Mouse (Mus musculus) embryonic facial prominence, embryonic 12.5 days (tissue): ENCODE measurements around the gene Cd3d. TPM values are rescaled to one million over a fixed set of nuclear protein-coding genes. Genes with fewer than 3 reads are reported as not detected.

Experiments used
- ATAC-seq: fragments of 200-750 bp; cut with Nextera tagmentation; 2 replicates; pipeline ENCODE4 v1.8.0; 2017; ENCODE audit not compliant: insufficient number of reproducible peaks, insufficient read depth, low FRiP score, low TSS enrichment
- H3K27ac ChIP-seq: fragments of 300-500 bp; sonication (generic); 2 replicates; pipeline ENCODE4 v1.5.1; 2016; ENCODE audit warnings: mild to moderate bottlenecking
- H3K27me3 ChIP-seq: fragments of 300-500 bp; sonication (generic); 2 replicates; pipeline ENCODE4 v1.6.1; 2016; ENCODE audit warnings: mild to moderate bottlenecking, moderate library complexity
- H3K36me3 ChIP-seq: fragments of 300-500 bp; sonication (generic); 2 replicates; pipeline ENCODE4 v1.6.1; 2016; ENCODE audit warnings: mild to moderate bottlenecking
- H3K4me1 ChIP-seq: fragments of 300-500 bp; sonication (generic); 2 replicates; pipeline ENCODE4 v1.6.1; 2016
- H3K4me2 ChIP-seq: fragments of 300-500 bp; sonication (generic); replicated peaks from 2 replicates; pipeline ENCODE4 v1.6.1; 2016; ENCODE audit warnings: mild to moderate bottlenecking, moderate library complexity
- H3K4me3 ChIP-seq: fragments of 300-500 bp; sonication (generic); 2 replicates; pipeline ENCODE4 v1.5.1; 2016; ENCODE audit warnings: mild to moderate bottlenecking
- H3K9ac ChIP-seq: fragments of 300-500 bp; sonication (generic); 2 replicates; pipeline ENCODE4 v1.6.1; 2016; ENCODE audit warnings: mild to moderate bottlenecking, moderate library complexity
- H3K9me3 ChIP-seq: fragments of 300-500 bp; sonication (generic); 2 replicates; pipeline ENCODE4 v1.6.1; 2016; ENCODE audit warnings: mild to moderate bottlenecking, moderate library complexity
- WGBS: fragments of 180-500 bp; shearing (Covaris S2); methylation state at CpG from one replicate; pipeline ENCODE4 v1.1.7; 2016; 5-methylcytosine and 5-hydroxymethylcytosine counted together
- polyA plus RNA-seq: library from polyadenylated mRNA; unstranded; fragments of >200 nt; fragmentation: Nextera tagmentation; extraction: Ambion mirVana; gene quantifications from 2 replicates; pipeline ENCODE4 v1.2.1, GENCODE M21; 2016

Gene Cd3d
- polyA plus RNA-seq, 1 experiment from 2014 or later, result not detected

- no peak for ATAC-seq
- no peak overlapping the region for H3K27ac ChIP-seq
- H3K9me3 ChIP-seq, result no peaks in the 10 kb centered on the region
- WGBS, result 77% methylated on average over 7 of the region's 7 CpGs
- H3K4me1 ChIP-seq, result no peaks in the 10 kb centered on the region
- H3K4me3 ChIP-seq, result no peak overlapping the region
- no peaks in the 10 kb centered on the region for H3K27me3 ChIP-seq
- no peak overlapping the region for H3K4me2 ChIP-seq
- H3K36me3 ChIP-seq, result no peaks in the 10 kb centered on the region
- H3K9ac ChIP-seq, result no peak overlapping the region
Observed at GRCm38 (mm10) chr9:44979806-44980205, 1.8 kb upstream of the Cd3d start.

DNA sequence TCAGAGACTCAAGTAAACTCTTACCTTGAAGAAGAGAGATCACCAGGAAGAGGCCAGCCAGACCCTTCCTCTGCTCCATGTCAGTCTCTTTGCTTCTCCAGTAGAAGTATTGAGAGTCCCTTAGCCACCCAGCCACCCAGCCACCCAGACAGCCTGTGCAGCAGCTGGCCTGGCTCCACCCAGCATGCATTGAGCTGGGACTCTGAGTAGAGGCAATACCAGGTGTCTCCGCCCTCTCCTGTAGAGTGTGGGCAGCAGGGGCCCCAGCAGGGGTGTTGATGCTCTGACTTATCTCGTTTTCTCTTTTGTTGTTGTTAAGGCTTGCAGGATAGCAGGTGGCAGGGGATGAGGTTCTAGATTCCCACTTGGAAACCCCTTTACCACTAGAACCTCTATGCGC lies 1.3 kb upstream of the Cd3d start, which contains the start of gene Cd3g:
Gene Cd3g, minus strand, starts transcription at position 190 of the 400 bp plus-strand sequence.
- H3K9ac ChIP-seq, result no peak within 1 kb of the TSS
- H3K4me3 ChIP-seq, result no peak within 1 kb of the TSS
- no peak within 1 kb of the TSS for H3K27ac ChIP-seq
- no peak for ATAC-seq
- no peaks in the 10 kb centered on the region for H3K36me3 ChIP-seq
- H3K9me3 ChIP-seq, result no peaks in the 10 kb centered on the region
- no peaks in the 10 kb centered on the region for H3K4me1 ChIP-seq
- H3K4me2 ChIP-seq, result no peak within 1 kb of the TSS
- no peaks in the 10 kb centered on the region for H3K27me3 ChIP-seq
- 65% methylated on average over 3 of the region's 3 CpGs for WGBS

GRCm38 (mm10) chr9:44981104-44981503 lies 482 bp upstream of the Cd3d start:
- Histone ChIP-seq H3K36me3 (no peaks in the 10 kb centered on the region), H3K9me3 (no peaks in the 10 kb centered on the region), H3K27me3 (no peaks in the 10 kb centered on the region), H3K4me1 (no peaks in the 10 kb centered on the region), H3K4me3 (no peak overlapping the region), H3K4me2 (no peak overlapping the region), H3K27ac (no peak overlapping the region), H3K9ac (no peak overlapping the region)
- ATAC-seq, result no peak
- WGBS, result 90% methylated on average over 2 of the region's 2 CpGs

GRCm38 (mm10) chr9:44982081-44982480 lies 495 bp downstream of the Cd3d start:
- Histone ChIP-seq H3K4me1 (no peaks in the 10 kb centered on the region), H3K27me3 (no peaks in the 10 kb centered on the region), H3K9ac (no peak overlapping the region), H3K4me2 (no peak overlapping the region), H3K27ac (no peak overlapping the region), H3K9me3 (no peaks in the 10 kb centered on the region), H3K36me3 (no peaks in the 10 kb centered on the region), H3K4me3 (no peak overlapping the region)
- ATAC-seq, result no peak
- WGBS, result 88% methylated on average over 8 of the region's 8 CpGs

- H3K4me1 ChIP-seq, result no peaks in the 10 kb centered on the region
- no peak overlapping the region for H3K4me2 ChIP-seq
- 84% methylated on average over 3 of the region's 3 CpGs for WGBS
- no peak overlapping the region for H3K9ac ChIP-seq
- H3K4me3 ChIP-seq, result no peak overlapping the region
- H3K27me3 ChIP-seq, result no peaks in the 10 kb centered on the region
- no peak for ATAC-seq
- no peak overlapping the region for H3K27ac ChIP-seq
- no peaks in the 10 kb centered on the region for H3K36me3 ChIP-seq
- no peaks in the 10 kb centered on the region for H3K9me3 ChIP-seq
Observed at GRCm38 (mm10) chr9:44982531-44982930, 945 bp downstream of the Cd3d start.

- H3K9ac ChIP-seq, result no peak overlapping the region
- H3K4me2 ChIP-seq, result no peak overlapping the region
- ATAC-seq, result no peak
- H3K4me1 ChIP-seq, result no peaks in the 10 kb centered on the region
- no peaks in the 10 kb centered on the region for H3K36me3 ChIP-seq
- H3K27me3 ChIP-seq, result no peaks in the 10 kb centered on the region
- no peak overlapping the region for H3K27ac ChIP-seq
- WGBS, result 72% methylated on average over 2 of the region's 2 CpGs
- no peak overlapping the region for H3K4me3 ChIP-seq
- H3K9me3 ChIP-seq, result no peaks in the 10 kb centered on the region
Observed at GRCm38 (mm10) chr9:44983001-44983400, 1.4 kb downstream of the Cd3d start.

GRCm38 (mm10) chr9:44985721-44986161 lies 4.2 kb downstream of the Cd3d start:
- H3K36me3 ChIP-seq, result no peaks in the 10 kb centered on the region
- ATAC-seq, result no peak
- H3K4me2 ChIP-seq, result no peak overlapping the region
- H3K4me1 ChIP-seq, result no peaks in the 10 kb centered on the region
- H3K9me3 ChIP-seq, result no peaks in the 10 kb centered on the region
- H3K27me3 ChIP-seq, result no peaks in the 10 kb centered on the region
- H3K4me3 ChIP-seq, result no peak overlapping the region
- no peak overlapping the region for H3K27ac ChIP-seq
- H3K9ac ChIP-seq, result no peak overlapping the region
- WGBS, result 83% methylated on average over 3 of the region's 3 CpGs

DNA sequence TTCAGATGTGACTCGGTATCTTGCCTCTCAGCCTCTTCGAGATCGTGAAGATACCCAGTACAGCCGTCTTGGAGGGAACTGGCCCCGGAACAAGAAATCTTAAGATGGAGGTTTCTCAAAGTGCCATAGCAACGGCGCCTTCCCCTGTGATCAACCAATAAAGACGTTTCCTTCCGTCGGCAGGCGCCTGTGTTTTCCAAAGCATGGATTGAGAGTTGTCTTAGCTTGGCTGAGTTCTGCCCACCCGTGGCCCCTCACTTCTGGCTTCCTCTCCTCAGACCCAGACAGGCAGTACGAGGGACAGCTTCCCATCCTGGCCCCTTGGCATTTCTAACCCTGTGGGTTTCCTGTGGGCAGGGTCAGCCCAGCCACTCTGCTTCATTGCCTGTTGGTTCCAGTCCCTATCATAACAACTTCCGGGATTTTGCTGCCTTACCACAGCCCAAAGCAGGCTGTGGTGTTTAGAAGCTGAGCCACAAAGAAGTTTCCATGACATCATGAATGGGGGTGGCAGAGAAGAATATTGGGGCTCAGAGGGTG lies 4.7 kb downstream of the Cd3d start:
- no peaks in the 10 kb centered on the region for H3K9me3 ChIP-seq
- H3K36me3 ChIP-seq, result no peaks in the 10 kb centered on the region
- no peaks in the 10 kb centered on the region for H3K27me3 ChIP-seq
- no peak for ATAC-seq
- no peak overlapping the region for H3K27ac ChIP-seq
- no peak overlapping the region for H3K4me2 ChIP-seq
- no peak overlapping the region for H3K9ac ChIP-seq
- no peaks in the 10 kb centered on the region for H3K4me1 ChIP-seq
- H3K4me3 ChIP-seq, result no peak overlapping the region
- 67% methylated on average over 14 of the region's 14 CpGs for WGBS

GRCm38 (mm10) chr9:44986976-44987375 lies 5.4 kb downstream of the Cd3d start:
- no peak overlapping the region for H3K9ac ChIP-seq
- H3K4me3 ChIP-seq, result no peak overlapping the region
- H3K36me3 ChIP-seq, result no peaks in the 10 kb centered on the region
- no peak for ATAC-seq
- 51% methylated on average over 5 of the region's 5 CpGs for WGBS
- no peak overlapping the region for H3K27ac ChIP-seq
- no peaks in the 10 kb centered on the region for H3K27me3 ChIP-seq
- no peaks in the 10 kb centered on the region for H3K4me1 ChIP-seq
- H3K4me2 ChIP-seq, result no peak overlapping the region
- H3K9me3 ChIP-seq, result no peaks in the 10 kb centered on the region

GRCm38 (mm10) chr9:44991821-44992220 lies 10.2 kb downstream of the Cd3d start:
- Histone ChIP-seq H3K9ac (no peak overlapping the region), H3K27ac (no peak overlapping the region), H3K27me3 (no peaks in the 10 kb centered on the region), H3K4me2 (no peak overlapping the region), H3K36me3 (no peaks in the 10 kb centered on the region), H3K9me3 (no peaks in the 10 kb centered on the region), H3K4me1 (no peaks in the 10 kb centered on the region), H3K4me3 (no peak overlapping the region)
- ATAC-seq, result no peak
- 75% methylated on average over 2 of the region's 2 CpGs for WGBS

DNA sequence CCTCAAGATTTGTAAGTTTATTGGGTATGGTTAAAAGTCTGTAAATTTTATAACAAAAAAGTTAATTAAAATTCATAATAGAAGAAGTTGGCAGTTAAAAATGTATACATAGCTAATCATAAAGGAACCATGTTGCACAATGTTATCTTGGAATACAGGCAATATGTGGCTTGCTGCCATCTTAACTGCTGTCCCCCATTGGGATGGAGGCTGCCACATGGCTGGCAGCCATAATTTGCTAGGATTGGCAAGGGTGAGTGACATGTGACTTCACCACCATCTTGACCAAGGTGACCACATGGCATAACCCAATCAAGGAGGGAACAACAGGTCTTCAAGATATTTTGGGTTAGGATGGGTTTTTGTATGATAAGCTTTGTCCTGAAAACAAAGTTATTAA lies 10.7 kb downstream of the Cd3d start:
- H3K4me3 ChIP-seq, result no peak overlapping the region
- H3K4me2 ChIP-seq, result no peak overlapping the region
- H3K27ac ChIP-seq, result no peak overlapping the region
- ATAC-seq, result no peak
- H3K4me1 ChIP-seq, result no peaks in the 10 kb centered on the region
- H3K27me3 ChIP-seq, result no peaks in the 10 kb centered on the region
- H3K9me3 ChIP-seq, result no peaks in the 10 kb centered on the region
- no peaks in the 10 kb centered on the region for H3K36me3 ChIP-seq
- no peak overlapping the region for H3K9ac ChIP-seq

GRCm38 (mm10) chr9:44993268-44993667 lies 11.7 kb downstream of the Cd3d start:
- Histone ChIP-seq H3K9me3 (no peaks in the 10 kb centered on the region), H3K27me3 (no peaks in the 10 kb centered on the region), H3K4me3 (no peak overlapping the region), H3K27ac (no peak overlapping the region), H3K4me1 (no peaks in the 10 kb centered on the region), H3K36me3 (no peaks in the 10 kb centered on the region), H3K4me2 (no peak overlapping the region), H3K9ac (no peak overlapping the region)
- no peak for ATAC-seq
- 97% methylated on average over 2 of the region's 2 CpGs for WGBS

GRCm38 (mm10) chr9:44994962-44995361 lies 13.4 kb downstream of the Cd3d start:
- ATAC-seq, result no peak
- Histone ChIP-seq H3K9me3 (no peaks in the 10 kb centered on the region), H3K4me1 (no peaks in the 10 kb centered on the region), H3K27me3 (no peaks in the 10 kb centered on the region), H3K9ac (no peak overlapping the region), H3K4me3 (no peak overlapping the region), H3K36me3 (no peaks in the 10 kb centered on the region), H3K4me2 (no peak overlapping the region), H3K27ac (no peak overlapping the region)
- 72% methylated on average over 4 of the region's 4 CpGs for WGBS
